Mouse (Mus musculus): ENCODE results near the gene Gart.

The Gart gene

DNA sequence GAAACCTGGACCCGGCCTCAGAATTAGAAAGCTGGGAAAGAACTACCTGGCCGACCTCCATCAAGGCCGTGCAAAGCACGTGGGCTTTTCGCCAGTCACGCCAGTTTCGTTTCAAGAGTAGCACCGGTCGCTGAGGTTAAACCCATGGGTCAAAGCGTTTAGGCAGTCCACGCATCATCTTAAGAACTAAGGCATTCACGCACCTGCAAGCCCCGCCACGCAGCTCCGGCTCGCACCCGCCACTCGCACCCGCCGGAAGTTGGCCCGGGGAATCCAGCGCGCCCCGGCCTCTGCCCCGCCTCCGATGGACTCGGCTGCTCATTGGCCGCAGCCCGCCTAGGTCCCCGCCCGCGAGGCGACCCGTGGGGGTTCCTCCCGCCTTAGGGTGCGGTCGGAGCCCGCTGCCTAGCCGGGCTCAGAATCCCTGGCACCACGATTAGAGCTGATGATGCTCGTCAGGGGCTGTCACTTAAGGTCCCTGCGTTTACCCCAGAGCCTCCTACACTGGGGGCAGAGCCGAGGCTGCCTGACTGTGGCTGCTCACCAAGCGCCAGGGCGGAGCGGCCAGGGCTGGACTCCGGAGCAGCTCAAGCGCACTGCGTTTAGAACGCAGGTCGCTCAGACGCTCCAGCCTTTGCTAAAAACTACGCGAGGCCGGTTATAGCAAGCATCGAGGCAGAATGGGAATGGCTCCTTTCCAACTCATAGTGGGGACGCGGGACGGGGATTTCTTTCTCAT, at the start of gene Gart:
Gene Gart, minus strand, starts transcription at position 272 of the 739 bp plus-strand sequence.
- peak; percentile 96 to 97 for DNase-seq

DNA sequence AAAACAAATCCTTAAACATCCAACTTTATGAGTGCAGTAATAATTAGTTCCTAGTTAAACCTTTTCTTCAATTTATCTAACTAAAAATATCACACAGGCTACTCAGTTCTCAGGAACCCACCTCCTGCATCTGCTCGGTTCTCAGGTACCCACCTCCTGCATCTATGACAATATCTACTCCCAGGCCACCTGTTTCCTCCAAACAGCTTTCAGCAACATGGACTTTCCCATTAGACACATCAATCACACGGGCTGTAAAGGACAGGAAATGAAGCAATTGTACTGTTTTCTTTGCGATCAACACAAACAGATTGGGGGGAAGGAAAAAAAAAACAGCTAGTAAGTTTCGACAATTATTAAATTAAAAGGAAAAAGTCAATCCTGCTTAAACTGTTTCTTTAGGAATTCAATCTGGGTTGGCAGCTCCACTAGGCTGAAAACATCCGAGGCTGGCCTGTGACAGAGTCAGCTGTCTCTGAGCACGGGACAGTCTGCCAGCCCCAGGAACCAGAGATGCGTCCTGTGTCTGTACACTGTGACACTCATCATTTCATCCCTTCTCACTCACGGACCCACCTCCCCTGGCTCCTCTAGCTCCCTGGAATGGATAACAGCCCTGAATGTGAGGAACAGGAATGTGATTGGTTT, 48.5 kb upstream of the Gart start:
- no peak for DNase-seq

GRCm38 (mm10) chr16:91694455-91695084, 47.8 kb upstream of the Gart start:
- peak; percentile 73 to 79 for DNase-seq

DNA sequence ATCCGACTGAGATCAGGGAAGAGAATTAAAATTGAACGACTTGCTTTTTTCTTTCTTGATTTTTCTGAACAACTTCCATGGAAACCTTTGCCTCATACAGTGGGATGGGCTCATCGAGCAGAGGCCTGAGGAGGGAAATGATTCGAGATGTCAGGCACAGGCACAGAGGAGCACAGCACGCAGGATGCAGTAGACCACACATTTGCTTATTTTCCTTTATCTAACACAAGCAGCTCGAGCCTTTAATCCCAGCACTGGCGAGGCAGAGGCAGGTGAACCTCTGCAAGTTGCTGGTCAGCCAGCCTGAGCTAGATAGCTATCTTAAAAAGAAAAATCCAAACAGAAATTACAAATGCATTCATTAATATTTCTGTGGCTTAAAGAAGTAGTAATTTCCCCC, 43.0 kb upstream of the Gart start:
- no peak for DNase-seq

- DNase-seq: peak; percentile 95 to 98
These were observed 42.0 kb upstream of the Gart start, which contains the start of gene Donson for GRCm38 (mm10) chr16:91688619-91689334. Gene Donson, minus strand, starts transcription at chr16:91688770.

DNA sequence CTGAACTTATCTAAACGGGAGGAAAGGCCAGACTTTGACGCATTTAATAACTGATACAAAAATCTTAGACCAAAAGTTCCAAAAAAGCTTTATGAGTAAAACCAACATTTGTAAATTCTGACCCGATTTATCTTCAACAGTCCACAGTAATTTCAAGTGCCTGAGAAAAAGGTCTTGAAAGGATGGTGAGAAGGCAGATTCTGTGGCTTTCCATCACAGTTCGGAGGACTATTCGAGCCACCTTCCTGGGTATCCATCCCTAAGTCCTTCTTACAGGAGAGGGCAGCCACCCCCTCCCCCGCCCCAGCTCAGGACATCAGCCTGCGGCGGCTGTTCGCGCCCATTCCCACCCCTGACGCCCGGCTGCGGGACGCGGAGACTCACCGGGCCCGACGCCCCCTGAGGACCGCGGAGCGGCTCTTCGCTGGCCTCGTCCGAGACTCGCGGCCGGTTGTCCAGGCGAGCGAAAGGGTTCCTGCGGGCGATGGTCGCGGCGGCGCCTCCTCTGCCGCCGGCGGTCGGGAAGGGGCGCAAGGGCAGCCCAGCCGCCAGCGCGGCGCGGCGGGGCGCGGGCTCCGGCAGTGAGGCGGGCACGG, 41.4 kb upstream of the Gart start:
- no peak for DNase-seq

DNA sequence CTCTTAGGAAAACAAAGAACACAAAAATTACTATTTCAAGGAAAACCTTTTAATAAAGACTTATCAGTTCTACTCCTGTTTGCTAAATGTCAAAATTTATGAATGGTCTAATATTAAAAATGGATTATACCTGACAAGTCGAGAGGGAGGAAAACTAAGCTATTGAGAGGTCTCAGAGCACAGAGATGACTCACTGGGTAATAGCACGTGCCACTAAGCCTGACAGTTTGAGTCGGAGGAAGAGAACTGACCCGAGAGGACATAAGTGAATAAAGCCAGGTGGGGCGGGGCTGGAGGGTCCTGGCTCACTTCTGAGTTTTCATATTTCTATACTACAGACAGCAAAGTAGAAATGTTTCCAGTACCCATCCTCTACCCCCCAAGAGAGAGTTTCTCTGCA, 39.6 kb upstream of the Gart start:
- DNase-seq: no peak

GRCm38 (mm10) chr16:91685526-91685925, 38.8 kb upstream of the Gart start:
- no peak for DNase-seq

DNA sequence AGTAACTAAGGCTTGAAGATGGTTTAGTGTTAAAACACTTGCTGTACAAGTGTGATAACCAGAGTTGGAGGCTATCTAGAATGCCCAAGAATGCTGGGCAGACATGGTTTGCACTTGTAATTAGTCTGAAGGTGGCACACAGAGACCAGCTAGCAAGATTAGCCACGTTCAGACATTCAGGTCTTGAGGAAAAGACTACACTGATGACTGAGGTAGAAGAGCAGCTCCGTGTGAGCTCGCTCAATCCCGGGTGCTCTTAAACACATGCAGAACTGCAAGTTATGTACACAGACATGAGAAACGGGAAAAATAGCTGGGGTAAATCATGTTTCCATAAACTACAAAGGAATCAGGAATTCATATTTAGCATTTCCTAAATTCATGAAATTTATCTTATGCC, 33.9 kb upstream of the Gart start:
- no peak for DNase-seq

- no peak for DNase-seq
These were observed 31.6 kb upstream of the Gart start for GRCm38 (mm10) chr16:91678147-91678911.

- DNase-seq: no peak
These were observed 27.7 kb upstream of the Gart start for GRCm38 (mm10) chr16:91674500-91674899.

DNA sequence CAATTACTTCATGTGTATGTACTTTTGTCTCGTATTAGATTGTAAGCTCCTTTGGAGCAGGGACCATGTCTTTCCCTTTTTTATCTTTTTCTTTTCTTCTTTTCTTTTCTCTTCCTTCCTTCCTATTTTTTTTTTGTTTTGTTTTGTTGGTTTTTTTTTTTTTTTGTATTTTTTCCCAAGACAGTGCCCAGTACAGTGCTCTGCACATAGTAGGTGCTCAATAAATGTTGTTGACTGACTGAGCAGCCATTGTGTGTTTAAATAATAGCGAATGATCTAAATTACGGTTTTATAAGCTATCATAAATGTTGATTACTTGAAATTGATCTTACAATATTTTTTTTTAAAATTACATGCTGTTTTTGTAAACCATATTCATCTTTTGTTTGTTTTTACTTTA, 17.0 kb upstream of the Gart start:
- no peak for DNase-seq

DNA sequence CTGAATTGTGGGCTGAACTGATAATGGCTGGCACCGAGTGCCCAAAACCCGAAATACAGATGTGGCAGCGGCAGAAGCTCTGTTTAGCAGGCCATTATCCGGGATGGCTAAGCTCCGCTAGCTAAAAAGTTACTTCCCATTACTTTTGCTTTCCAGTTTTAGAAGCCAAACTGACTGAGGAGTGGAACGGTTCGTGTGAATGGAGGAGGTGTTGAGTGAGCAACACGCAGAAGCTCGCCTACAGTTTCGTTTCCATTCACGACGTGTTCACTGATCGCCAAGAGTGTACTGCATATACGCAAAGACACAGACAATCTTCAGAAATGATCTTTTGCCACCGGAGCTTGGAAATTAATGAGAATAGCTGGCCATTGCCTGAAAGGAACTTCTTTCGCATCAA, 15.6 kb upstream of the Gart start:
- no peak for DNase-seq

DNA sequence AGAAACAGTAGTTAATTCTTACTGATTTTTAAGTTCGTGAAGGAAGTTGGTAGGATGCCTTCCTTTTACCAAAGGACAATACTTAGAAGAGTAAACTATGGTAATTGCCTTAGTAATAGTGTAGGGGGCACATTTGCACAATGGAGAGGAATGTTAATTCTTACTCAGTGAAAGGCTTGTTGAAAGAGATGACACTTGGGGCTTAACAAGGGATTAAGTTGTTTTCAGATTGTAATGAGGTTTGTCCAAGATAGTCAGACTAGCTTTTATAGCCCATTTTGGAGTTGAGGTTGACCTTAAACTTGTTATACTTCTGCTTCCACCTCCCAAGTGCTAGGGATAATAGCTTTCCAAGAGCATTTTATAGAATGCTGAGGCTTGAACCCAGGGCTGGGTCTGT, 14.6 kb upstream of the Gart start:
- DNase-seq: no peak

GRCm38 (mm10) chr16:91659798-91660197, 13.0 kb upstream of the Gart start:
- DNase-seq: no peak

DNA sequence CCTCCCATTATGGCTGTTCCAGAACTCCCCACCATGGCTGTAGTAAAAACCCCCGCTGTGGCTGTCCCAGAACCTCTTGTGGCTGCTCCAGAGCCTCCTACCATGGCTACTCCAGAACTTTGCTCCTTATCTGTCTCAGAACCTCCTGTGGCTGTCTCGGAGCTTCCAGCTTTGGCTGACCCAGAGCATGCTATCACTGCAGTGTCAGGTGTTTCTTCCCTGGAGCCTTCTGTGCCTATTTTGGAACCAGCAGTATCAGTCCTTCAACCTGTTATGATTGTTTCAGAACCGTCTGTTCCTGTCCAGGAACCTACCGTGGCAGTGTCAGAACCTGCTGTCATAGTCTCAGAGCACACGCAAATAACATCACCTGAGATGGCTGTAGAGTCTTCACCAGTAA, 11.7 kb upstream of the Gart start:
- DNase-seq: no peak

- no peak for DNase-seq
These were observed 10.5 kb upstream of the Gart start for GRCm38 (mm10) chr16:91657285-91657684.

DNA sequence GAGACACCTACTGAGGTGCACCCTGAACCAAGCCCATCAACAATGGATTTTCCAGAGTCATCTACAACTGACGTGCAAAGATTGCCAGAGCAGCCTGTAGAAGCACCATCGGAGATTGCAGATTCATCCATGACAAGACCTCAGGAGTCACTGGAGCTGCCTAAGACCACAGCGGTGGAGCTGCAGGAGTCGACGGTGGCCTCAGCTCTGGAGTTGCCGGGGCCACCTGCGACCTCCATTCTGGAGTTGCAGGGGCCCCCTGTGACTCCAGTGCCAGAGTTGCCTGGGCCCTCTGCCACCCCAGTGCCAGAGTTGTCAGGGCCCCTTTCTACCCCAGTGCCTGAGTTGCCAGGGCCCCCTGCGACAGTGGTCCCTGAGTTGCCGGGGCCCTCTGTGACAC, 8.5 kb upstream of the Gart start:
- DNase-seq: no peak

- DNase-seq: no peak
These were observed 5.4 kb upstream of the Gart start for GRCm38 (mm10) chr16:91652191-91652590.

DNA sequence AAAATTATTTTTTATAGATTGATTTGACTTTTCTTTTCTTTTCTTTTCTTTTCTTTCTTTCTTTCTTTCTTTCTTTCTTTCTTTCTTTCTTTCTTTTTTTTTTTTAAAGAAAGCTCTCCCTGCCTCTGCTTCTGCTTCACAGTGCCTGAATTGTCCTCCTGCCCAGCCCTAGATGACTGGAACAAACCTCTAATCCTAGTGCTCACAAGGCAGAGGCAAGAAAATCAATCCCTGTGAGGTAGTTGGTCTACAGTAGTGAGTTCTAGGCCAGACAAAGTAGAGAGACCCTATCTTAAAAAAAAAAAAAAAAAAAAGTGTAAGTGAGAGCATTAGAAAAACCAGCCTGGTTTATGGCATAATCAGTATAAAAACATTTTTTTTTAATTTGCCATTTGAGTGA, 3.0 kb upstream of the Gart start:
- DNase-seq: no peak

DNA sequence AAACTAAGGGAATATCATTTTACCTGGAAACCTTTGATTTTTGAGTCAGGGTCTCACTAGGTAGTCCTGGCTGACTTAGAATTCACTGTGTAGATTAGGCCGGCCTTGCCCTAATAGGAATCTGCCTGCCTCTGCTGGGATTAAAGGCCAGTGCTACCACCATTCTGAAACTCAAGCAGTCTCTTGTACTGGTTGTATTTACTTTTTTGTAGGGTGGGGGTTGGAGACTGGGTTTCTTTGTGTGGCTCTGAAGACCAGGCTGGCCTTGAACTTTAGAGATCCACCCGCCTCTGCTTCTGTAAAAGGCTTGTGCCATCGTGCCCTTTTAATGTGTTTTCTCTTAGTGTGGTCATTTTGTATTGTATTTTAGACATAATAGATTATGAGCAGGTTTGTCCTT, 2.5 kb upstream of the Gart start:
- no peak for DNase-seq

DNA sequence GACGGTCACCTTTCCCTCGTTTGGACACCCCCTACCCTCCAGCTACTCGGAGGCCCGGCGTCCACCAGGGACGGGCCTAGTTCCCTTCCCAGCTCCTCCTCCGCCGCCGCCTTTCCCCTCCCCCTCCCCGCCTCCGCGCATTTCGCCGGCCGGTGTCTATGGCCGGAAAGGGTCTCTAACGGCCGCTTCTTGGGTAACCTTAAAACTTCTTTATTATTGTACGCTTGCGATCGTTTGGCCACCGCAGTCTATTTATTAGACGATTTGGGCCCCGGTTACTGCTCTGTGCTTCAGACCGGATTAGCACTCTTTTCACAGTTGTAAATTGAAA, 1.4 kb upstream of the Gart start:
- DNase-seq: peak; percentile 72 to 74

Data from cerebellum, adult 18-20 months (tissue).